Mouse (Mus musculus): Measurements from ENCODE around the gene Gm20388. TPM values are rescaled to one million over a fixed set of nuclear protein-coding genes. Genes with fewer than 3 reads are reported as not detected.

Gene Gm20388
- polyA plus RNA-seq, 1 experiment from 2014 or later = not detected

GRCm38 (mm10) chr8:122810376-122810775 lies 2899.7 kb downstream of the Gm20388 start:
- ATAC-seq = no peak
- WGBS = 76% methylated on average over 8 of the region's 8 CpGs
- peaks cover 43% of the 10 kb centered on the region for H3K36me3 ChIP-seq (ENCODE audit: control insufficient read depth, insufficient read depth)
- H3K4me2 ChIP-seq (replicated peaks; ENCODE audit: low read depth) = no peak overlapping the region
- no peaks in the 10 kb centered on the region for H3K4me1 ChIP-seq (replicated peaks; ENCODE audit: control insufficient read depth, insufficient read depth, low read length)
- H3K9ac ChIP-seq (ENCODE audit: low read depth, low read length) = no peak overlapping the region
- no peaks in the 10 kb centered on the region for H3K9me3 ChIP-seq (ENCODE audit: control insufficient read depth)
- no peak for TF ChIP-seq CTCF (IDR thresholded peaks at IDR 0.05; ENCODE audit: low read depth)
- no peak overlapping the region for H3K27ac ChIP-seq (ENCODE audit: low read depth, low read length)
- H3K4me3 ChIP-seq (ENCODE audit: low read depth, low read length) = no peak overlapping the region
- no peaks in the 10 kb centered on the region for H3K27me3 ChIP-seq (replicated peaks; ENCODE audit: control insufficient read depth, insufficient read depth, low read length)

GRCm38 (mm10) chr8:122811870-122812494 lies 2901.3 kb downstream of the Gm20388 start:
- no peak overlapping the region for H3K9ac ChIP-seq (ENCODE audit: low read depth, low read length)
- H3K27ac ChIP-seq (ENCODE audit: low read depth, low read length) = no peak overlapping the region
- H3K27me3 ChIP-seq (replicated peaks; ENCODE audit: control insufficient read depth, insufficient read depth, low read length) = no peaks in the 10 kb centered on the region
- H3K4me2 ChIP-seq (replicated peaks; ENCODE audit: low read depth) = no peak overlapping the region
- TF ChIP-seq CTCF (IDR thresholded peaks at IDR 0.05; ENCODE audit: low read depth) = no peak
- no peaks in the 10 kb centered on the region for H3K9me3 ChIP-seq (ENCODE audit: control insufficient read depth)
- WGBS = 87% methylated on average over 16 of the region's 16 CpGs
- ATAC-seq = no peak
- H3K36me3 ChIP-seq (ENCODE audit: control insufficient read depth, insufficient read depth) = peaks cover 53% of the 10 kb centered on the region
- no peaks in the 10 kb centered on the region for H3K4me1 ChIP-seq (replicated peaks; ENCODE audit: control insufficient read depth, insufficient read depth, low read length)
- H3K4me3 ChIP-seq (ENCODE audit: low read depth, low read length) = no peak overlapping the region

GRCm38 (mm10) chr8:122812610-122813250 lies 2902.1 kb downstream of the Gm20388 start:
- H3K9me3 ChIP-seq (ENCODE audit: control insufficient read depth) = no peaks in the 10 kb centered on the region
- ATAC-seq = no peak
- no peak overlapping the region for H3K4me3 ChIP-seq (ENCODE audit: low read depth, low read length)
- no peak overlapping the region for H3K27ac ChIP-seq (ENCODE audit: low read depth, low read length)
- peaks cover 49% of the 10 kb centered on the region for H3K36me3 ChIP-seq (ENCODE audit: control insufficient read depth, insufficient read depth)
- H3K9ac ChIP-seq (ENCODE audit: low read depth, low read length) = no peak overlapping the region
- 73% methylated on average over 14 of the region's 14 CpGs for WGBS
- TF ChIP-seq CTCF (IDR thresholded peaks at IDR 0.05; ENCODE audit: low read depth) = peak; percentile 62
- H3K4me1 ChIP-seq (replicated peaks; ENCODE audit: control insufficient read depth, insufficient read depth, low read length) = no peaks in the 10 kb centered on the region
- H3K27me3 ChIP-seq (replicated peaks; ENCODE audit: control insufficient read depth, insufficient read depth, low read length) = no peaks in the 10 kb centered on the region
- no peak overlapping the region for H3K4me2 ChIP-seq (replicated peaks; ENCODE audit: low read depth)

GRCm38 (mm10) chr8:122814608-122815007 lies 2904.0 kb downstream of the Gm20388 start:
- Histone ChIP-seq H3K36me3 (ENCODE audit: control insufficient read depth, insufficient read depth) (peaks cover 49% of the 10 kb centered on the region), H3K9me3 (ENCODE audit: control insufficient read depth) (no peaks in the 10 kb centered on the region), H3K27me3 (replicated peaks; ENCODE audit: control insufficient read depth, insufficient read depth, low read length) (no peaks in the 10 kb centered on the region), H3K4me3 (ENCODE audit: low read depth, low read length) (no peak overlapping the region), H3K4me1 (replicated peaks; ENCODE audit: control insufficient read depth, insufficient read depth, low read length) (no peaks in the 10 kb centered on the region), H3K4me2 (replicated peaks; ENCODE audit: low read depth) (no peak overlapping the region), H3K27ac (ENCODE audit: low read depth, low read length) (no peak overlapping the region), H3K9ac (ENCODE audit: low read depth, low read length) (no peak overlapping the region)
- WGBS = 54% methylated on average over 7 of the region's 7 CpGs
- no peak for TF ChIP-seq CTCF (IDR thresholded peaks at IDR 0.05; ENCODE audit: low read depth)
- no peak for ATAC-seq

- no peak overlapping the region for H3K4me2 ChIP-seq (replicated peaks; ENCODE audit: low read depth)
- H3K4me1 ChIP-seq (replicated peaks; ENCODE audit: control insufficient read depth, insufficient read depth, low read length) = no peaks in the 10 kb centered on the region
- H3K27ac ChIP-seq (ENCODE audit: low read depth, low read length) = no peak overlapping the region
These were observed 2906.3 kb downstream of the Gm20388 start for GRCm38 (mm10) chr8:122816965-122817364.

GRCm38 (mm10) chr8:122817724-122818496 lies 2907.3 kb downstream of the Gm20388 start:
- Histone ChIP-seq H3K27me3 (replicated peaks; ENCODE audit: control insufficient read depth, insufficient read depth, low read length) (no peaks in the 10 kb centered on the region), H3K9me3 (ENCODE audit: control insufficient read depth) (no peaks in the 10 kb centered on the region), H3K4me3 (ENCODE audit: low read depth, low read length) (no peak overlapping the region), H3K4me2 (replicated peaks; ENCODE audit: low read depth) (no peak overlapping the region), H3K27ac (ENCODE audit: low read depth, low read length) (no peak overlapping the region), H3K9ac (ENCODE audit: low read depth, low read length) (no peak overlapping the region), H3K4me1 (replicated peaks; ENCODE audit: control insufficient read depth, insufficient read depth, low read length) (no peaks in the 10 kb centered on the region), H3K36me3 (ENCODE audit: control insufficient read depth, insufficient read depth) (peaks cover 32% of the 10 kb centered on the region)
- WGBS = 47% methylated on average over 13 of the region's 13 CpGs
- no peak for ATAC-seq
- TF ChIP-seq CTCF (IDR thresholded peaks at IDR 0.05; ENCODE audit: low read depth) = no peak

More at GRCm38 (mm10) chr8:122816965-122817364, 2906.3 kb downstream of the Gm20388 start:
- Histone ChIP-seq H3K4me3 (ENCODE audit: low read depth, low read length) (no peak overlapping the region), H3K9me3 (ENCODE audit: control insufficient read depth) (no peaks in the 10 kb centered on the region), H3K27me3 (replicated peaks; ENCODE audit: control insufficient read depth, insufficient read depth, low read length) (no peaks in the 10 kb centered on the region), H3K36me3 (ENCODE audit: control insufficient read depth, insufficient read depth) (peaks cover 34% of the 10 kb centered on the region), H3K9ac (ENCODE audit: low read depth, low read length) (no peak overlapping the region)
- ATAC-seq = no peak
- no peak for TF ChIP-seq CTCF (IDR thresholded peaks at IDR 0.05; ENCODE audit: low read depth)
- 89% methylated on average over 6 of the region's 6 CpGs for WGBS
